Mouse (Mus musculus): Measurements from ENCODE around the gene D17Wsu92e. TPM values are rescaled to one million over a fixed set of nuclear protein-coding genes. Genes with fewer than 3 reads are reported as not detected.
A peak's percentile ranks its signal among the peaks of the same experiment; 100 is the strongest.

D17Wsu92e gene
- total RNA-seq, 1 experiment from 2014 or later = 151 TPM

GRCm38 (mm10) chr17:27792516-27792915 is 27.9 kb downstream of the D17Wsu92e start:
- no peak for DNase-seq

- DNase-seq = no peak
Observed at GRCm38 (mm10) chr17:27791556-27791955, 28.9 kb downstream of the D17Wsu92e start.

- no peak for DNase-seq
Observed at GRCm38 (mm10) chr17:27790976-27791375, 29.5 kb downstream of the D17Wsu92e start.

- no peak for DNase-seq
Observed at GRCm38 (mm10) chr17:27790015-27790414, 30.4 kb downstream of the D17Wsu92e start.

- peak; percentile 53 for DNase-seq
Observed at GRCm38 (mm10) chr17:27788456-27789172, 31.8 kb downstream of the D17Wsu92e start.

GRCm38 (mm10) chr17:27783567-27783966 is 36.9 kb downstream of the D17Wsu92e start:
- DNase-seq = no peak

GRCm38 (mm10) chr17:27781059-27781687 is 39.3 kb downstream of the D17Wsu92e start:
- no peak for DNase-seq

- DNase-seq = no peak
Observed at GRCm38 (mm10) chr17:27779755-27780154, 40.7 kb downstream of the D17Wsu92e start.

- DNase-seq = no peak
Observed at GRCm38 (mm10) chr17:27778671-27779355, 41.6 kb downstream of the D17Wsu92e start.

- DNase-seq = no peak
Observed at GRCm38 (mm10) chr17:27777823-27778222, 42.6 kb downstream of the D17Wsu92e start.

- no peak for DNase-seq
Observed at GRCm38 (mm10) chr17:27774198-27774597, 46.2 kb downstream of the D17Wsu92e start.

- DNase-seq = no peak
Observed at GRCm38 (mm10) chr17:27771616-27772015, 48.8 kb downstream of the D17Wsu92e start.

GRCm38 (mm10) chr17:27768817-27769542 is 51.5 kb downstream of the D17Wsu92e start:
- peak; percentile 84 for DNase-seq

GRCm38 (mm10) chr17:27767543-27767942 is 52.9 kb downstream of the D17Wsu92e start:
- peak; percentile 36 for DNase-seq

GRCm38 (mm10) chr17:27767120-27767519 is 53.3 kb downstream of the D17Wsu92e start:
- DNase-seq = no peak

- DNase-seq = no peak
Observed at GRCm38 (mm10) chr17:27765066-27765465, 55.4 kb downstream of the D17Wsu92e start.

- DNase-seq = no peak
Observed at GRCm38 (mm10) chr17:27764453-27764852, 56.0 kb downstream of the D17Wsu92e start.

GRCm38 (mm10) chr17:27762884-27763283 is 57.6 kb downstream of the D17Wsu92e start:
- no peak for DNase-seq

GRCm38 (mm10) chr17:27761639-27762336 is 58.7 kb downstream of the D17Wsu92e start:
- peak; percentile 85 for DNase-seq

GRCm38 (mm10) chr17:27760169-27760568 is 60.3 kb downstream of the D17Wsu92e start:
- no peak for DNase-seq

- no peak for DNase-seq
Observed at GRCm38 (mm10) chr17:27751314-27752202, 68.9 kb downstream of the D17Wsu92e start.
